Mouse (Mus musculus) liver, embryonic 15.5 days (tissue): ENCODE data around the gene Bora. TPM values are rescaled to one million over a fixed set of nuclear protein-coding genes. Genes with fewer than 3 reads are reported as not detected.

Experiments used
- ATAC-seq: fragments of 200-750 bp; cut with Nextera tagmentation; 2 replicates; pipeline ENCODE4 v1.8.0; 2017; ENCODE audit warnings: moderate number of reproducible peaks, mild to moderate bottlenecking, moderate library complexity; ENCODE audit not compliant: insufficient read depth
- H3K27ac ChIP-seq: fragments of 300-500 bp; sonication (generic); replicated peaks from 2 replicates; pipeline ENCODE4 v1.5.1; 2015; ENCODE audit warnings: mild to moderate bottlenecking, inconsistent platforms
- H3K27me3 ChIP-seq: fragments of 300-500 bp; sonication (generic); 2 replicates; pipeline ENCODE4 v1.6.1; 2015; ENCODE audit warnings: mild to moderate bottlenecking, inconsistent platforms
- H3K36me3 ChIP-seq: fragments of 300-500 bp; sonication (generic); replicated peaks from 2 replicates; pipeline ENCODE4 v1.6.1; 2015; ENCODE audit warnings: moderate library complexity, mild to moderate bottlenecking, inconsistent platforms
- H3K4me1 ChIP-seq: fragments of 300-500 bp; sonication (generic); replicated peaks from 2 replicates; pipeline ENCODE4 v1.6.1; 2015; ENCODE audit warnings: inconsistent platforms
- H3K4me2 ChIP-seq: fragments of 300-500 bp; sonication (generic); 2 replicates; pipeline ENCODE4 v1.6.1; 2015; ENCODE audit warnings: moderate library complexity, mild to moderate bottlenecking, inconsistent platforms
- H3K4me3 ChIP-seq: fragments of 300-500 bp; sonication (generic); replicated peaks from 2 replicates; pipeline ENCODE4 v1.5.1; 2015; ENCODE audit warnings: mild to moderate bottlenecking, inconsistent platforms
- H3K9ac ChIP-seq: fragments of 300-500 bp; sonication (generic); 2 replicates; pipeline ENCODE4 v1.6.1; 2015; ENCODE audit warnings: moderate library complexity, mild to moderate bottlenecking, inconsistent platforms
- H3K9me3 ChIP-seq: fragments of 300-500 bp; sonication (generic); replicated peaks from 2 replicates; pipeline ENCODE4 v1.6.1; 2016; ENCODE audit warnings: inconsistent platforms
- WGBS: fragments of 180-500 bp; shearing (Covaris S2); methylation state at CpG from one replicate; pipeline ENCODE4 v1.1.7; 2015; ENCODE audit warnings: mixed read lengths; ENCODE audit not compliant: insufficient replicate concordance; 5-methylcytosine and 5-hydroxymethylcytosine counted together
- polyA plus RNA-seq: library from polyadenylated mRNA; unstranded; fragments of >200 nt; fragmentation: Nextera tagmentation; extraction: Ambion mirVana; gene quantifications from 2 replicates; pipeline ENCODE4 v1.2.1, GENCODE M21; 2015

The Bora gene
- polyA plus RNA-seq, 1 experiment from 2014 or later: 24.8 TPM

- H3K4me1 ChIP-seq: no peaks in the 10 kb centered on the region
- peaks cover 69% of the 10 kb centered on the region for H3K36me3 ChIP-seq
- H3K9ac ChIP-seq: no peak overlapping the region
- H3K4me3 ChIP-seq: no peak overlapping the region
- no peaks in the 10 kb centered on the region for H3K27me3 ChIP-seq
- no peak for ATAC-seq
- H3K9me3 ChIP-seq: no peaks in the 10 kb centered on the region
- 70% methylated on average over 2 of the region's 2 CpGs for WGBS
- H3K4me2 ChIP-seq: no peak overlapping the region
- H3K27ac ChIP-seq: no peak overlapping the region
Measured at GRCm38 (mm10) chr14:99063091-99063490, 17.1 kb downstream of the Bora start.

GRCm38 (mm10) chr14:99071146-99071545, 25.1 kb downstream of the Bora start:
- no peak overlapping the region for H3K4me2 ChIP-seq
- H3K4me3 ChIP-seq: no peak overlapping the region
- H3K9ac ChIP-seq: no peak overlapping the region
- 86% methylated on average over 4 of the region's 4 CpGs for WGBS
- ATAC-seq: no peak
- no peak overlapping the region for H3K27ac ChIP-seq
- H3K4me1 ChIP-seq: no peaks in the 10 kb centered on the region
- peaks cover 76% of the 10 kb centered on the region for H3K36me3 ChIP-seq
- H3K9me3 ChIP-seq: no peaks in the 10 kb centered on the region
- H3K27me3 ChIP-seq: no peaks in the 10 kb centered on the region

GRCm38 (mm10) chr14:99088947-99089346, 42.9 kb downstream of the Bora start:
- ATAC-seq: no peak
- no peak overlapping the region for H3K9ac ChIP-seq
- peaks cover 72% of the 10 kb centered on the region for H3K36me3 ChIP-seq
- H3K4me1 ChIP-seq: no peaks in the 10 kb centered on the region
- H3K27me3 ChIP-seq: no peaks in the 10 kb centered on the region
- WGBS: 85% methylated on average over 7 of the region's 7 CpGs
- H3K27ac ChIP-seq: no peak overlapping the region
- H3K4me3 ChIP-seq: no peak overlapping the region
- H3K4me2 ChIP-seq: no peak overlapping the region
- H3K9me3 ChIP-seq: no peaks in the 10 kb centered on the region

- ATAC-seq: peak; percentile 99
- H3K27ac ChIP-seq: peak within 1 kb of the TSS; percentile 58
- peaks cover 16% of the 10 kb centered on the region for H3K4me1 ChIP-seq
- no peaks in the 10 kb centered on the region for H3K27me3 ChIP-seq
- WGBS: 0% methylated on average over 73 of the region's 73 CpGs
- H3K4me2 ChIP-seq: peak within 1 kb of the TSS; percentile 85
- peak within 1 kb of the TSS; percentile 89 for H3K4me3 ChIP-seq
- H3K9ac ChIP-seq: peak within 1 kb of the TSS; percentile 85
- H3K36me3 ChIP-seq: peaks cover 40% of the 10 kb centered on the region
- no peaks in the 10 kb centered on the region for H3K9me3 ChIP-seq
Measured at GRCm38 (mm10) chr14:99099267-99099966, 53.4 kb downstream of the Bora start, which contains the start of the genes Pibf1 and Dis3. Gene Pibf1, plus strand, starts transcription at chr14:99099424. Gene Dis3, minus strand, starts transcription at chr14:99099770.

- H3K4me3 ChIP-seq: peak overlapping the region; percentile 89
- no peaks in the 10 kb centered on the region for H3K9me3 ChIP-seq
- 0 out of 2 replicates have a peak overlapping the region, but pooled peaks have one; percentile 29 for H3K27ac ChIP-seq
- 4% methylated on average over 20 of the region's 20 CpGs for WGBS
- H3K36me3 ChIP-seq: peaks cover 35% of the 10 kb centered on the region
- H3K4me2 ChIP-seq: peak overlapping the region; percentile 85
- H3K27me3 ChIP-seq: no peaks in the 10 kb centered on the region
- no peak for ATAC-seq
- H3K9ac ChIP-seq: peak overlapping the region; percentile 66
- peaks cover 20% of the 10 kb centered on the region for H3K4me1 ChIP-seq
Measured at GRCm38 (mm10) chr14:99099967-99100587, 54.1 kb downstream of the Bora start.

GRCm38 (mm10) chr14:99103050-99103449, 57.0 kb downstream of the Bora start:
- 73% methylated on average over 4 of the region's 4 CpGs for WGBS
- Histone ChIP-seq H3K27ac (no peak overlapping the region), H3K4me2 (no peak overlapping the region), H3K36me3 (peaks cover 26% of the 10 kb centered on the region), H3K4me3 (no peak overlapping the region), H3K27me3 (no peaks in the 10 kb centered on the region), H3K4me1 (peaks cover 20% of the 10 kb centered on the region), H3K9me3 (no peaks in the 10 kb centered on the region), H3K9ac (no peak overlapping the region)
- no peak for ATAC-seq

GRCm38 (mm10) chr14:99104542-99105123, 58.6 kb downstream of the Bora start:
- Histone ChIP-seq H3K36me3 (peaks cover 35% of the 10 kb centered on the region), H3K4me3 (no peak overlapping the region), H3K27me3 (no peaks in the 10 kb centered on the region), H3K9me3 (no peaks in the 10 kb centered on the region), H3K4me1 (peaks cover 10% of the 10 kb centered on the region; the same call in 1 of the 2 replicates), H3K9ac (no peak overlapping the region), H3K27ac (no peak overlapping the region), H3K4me2 (no peak overlapping the region)
- 65% methylated on average over 6 of the region's 6 CpGs for WGBS
- no peak for ATAC-seq

GRCm38 (mm10) chr14:99106671-99107070, 60.6 kb downstream of the Bora start:
- Histone ChIP-seq H3K4me1 (0 out of 2 replicates have a peak, but pooled peaks cover 4% of the 10 kb centered on the region), H3K4me3 (no peak overlapping the region), H3K4me2 (no peak overlapping the region), H3K27ac (no peak overlapping the region), H3K9ac (no peak overlapping the region), H3K27me3 (no peaks in the 10 kb centered on the region), H3K36me3 (peaks cover 40% of the 10 kb centered on the region), H3K9me3 (no peaks in the 10 kb centered on the region)
- ATAC-seq: no peak
- WGBS: 67% methylated on average over 2 of the region's 2 CpGs

GRCm38 (mm10) chr14:99107631-99108187, 61.7 kb downstream of the Bora start:
- 68% methylated on average over 2 of the region's 2 CpGs for WGBS
- ATAC-seq: no peak
- H3K4me3 ChIP-seq: no peak overlapping the region
- no peaks in the 10 kb centered on the region for H3K9me3 ChIP-seq
- no peak overlapping the region for H3K9ac ChIP-seq
- no peaks in the 10 kb centered on the region for H3K27me3 ChIP-seq
- 0 out of 2 replicates have a peak, but pooled peaks cover 4% of the 10 kb centered on the region for H3K4me1 ChIP-seq
- no peak overlapping the region for H3K4me2 ChIP-seq
- no peak overlapping the region for H3K27ac ChIP-seq
- peaks cover 43% of the 10 kb centered on the region for H3K36me3 ChIP-seq

- H3K27me3 ChIP-seq: no peaks in the 10 kb centered on the region
- H3K4me3 ChIP-seq: no peak overlapping the region
- 0 out of 2 replicates have a peak, but pooled peaks cover 4% of the 10 kb centered on the region for H3K4me1 ChIP-seq
- no peak overlapping the region for H3K4me2 ChIP-seq
- H3K9me3 ChIP-seq: no peaks in the 10 kb centered on the region
- no peak overlapping the region for H3K9ac ChIP-seq
- ATAC-seq: peak; percentile 42; the same call in 1 of the 2 replicates
- H3K27ac ChIP-seq: no peak overlapping the region
- peaks cover 41% of the 10 kb centered on the region for H3K36me3 ChIP-seq
- 38% methylated on average over 6 of the region's 6 CpGs for WGBS
Measured at GRCm38 (mm10) chr14:99108762-99109161, 62.7 kb downstream of the Bora start.

GRCm38 (mm10) chr14:99117576-99117975, 71.6 kb downstream of the Bora start:
- no peak overlapping the region for H3K27ac ChIP-seq
- no peak overlapping the region for H3K4me2 ChIP-seq
- H3K9ac ChIP-seq: no peak overlapping the region
- WGBS: 54% methylated on average over 4 of the region's 4 CpGs
- no peaks in the 10 kb centered on the region for H3K9me3 ChIP-seq
- peaks cover 14% of the 10 kb centered on the region; the same call in 1 of the 2 replicates for H3K36me3 ChIP-seq
- H3K27me3 ChIP-seq: no peaks in the 10 kb centered on the region
- no peaks in the 10 kb centered on the region for H3K4me1 ChIP-seq
- no peak for ATAC-seq
- no peak overlapping the region for H3K4me3 ChIP-seq
